Mouse (Mus musculus) ES-E14 (cell line): ENCODE data around the gene Chpf2. TPM values are rescaled to one million over a fixed set of nuclear protein-coding genes. Genes with fewer than 3 reads are reported as not detected.
"Not testable (repeated sequence)": the region's sequence is repeated elsewhere in the genome, so short reads cannot be mapped to it uniquely, and the experiment has no call there.

Experiments used
- DNase-seq: peaks from one replicate; pipeline ENCODE4 v3.0.0-alpha.2; 2013; ENCODE audit warnings: low read depth, low spot score
- H3K27ac ChIP-seq: 2 replicates; pipeline ENCODE4 v1.5.1; 2012; ENCODE audit warnings: low read depth, mild to moderate bottlenecking, low read length, moderate library complexity, mixed read lengths; ENCODE audit not compliant: poor library complexity, insufficient read depth, severe bottlenecking
- H3K36me3 ChIP-seq: 2 replicates; pipeline ENCODE4 v1.6.1; 2012; ENCODE audit warnings: mild to moderate bottlenecking, low read length, moderate library complexity, mixed read lengths; ENCODE audit not compliant: control insufficient read depth, poor library complexity, insufficient read depth, severe bottlenecking
- H3K4me1 ChIP-seq, 2 experiments: fragments of 150-350 bp in 1 of 2; sonication (generic) in 1 of 2; 2 replicates each; pipeline ENCODE4 v1.6.1; 2012; ENCODE audit warnings: low read length in 2 of 2, mild to moderate bottlenecking in 1 of 2, mixed read lengths in 1 of 2; ENCODE audit not compliant: control insufficient read depth in 2 of 2, insufficient read depth in 2 of 2, poor library complexity in 1 of 2
- H3K4me3 ChIP-seq, 2 experiments: fragments of 150-350 bp in 1 of 2; sonication (generic) in 1 of 2; 2 replicates each; pipeline ENCODE4 v1.5.1; 2012; ENCODE audit warnings: low read length in 2 of 2, low read depth in 1 of 2, mild to moderate bottlenecking in 1 of 2, mixed read lengths in 1 of 2; ENCODE audit not compliant: insufficient read depth in 1 of 2, poor library complexity in 1 of 2, severe bottlenecking in 1 of 2
- H3K9ac ChIP-seq: 2 replicates; pipeline ENCODE4 v1.6.1; 2012; ENCODE audit warnings: low read depth, mild to moderate bottlenecking, low read length, mixed read lengths; ENCODE audit not compliant: poor library complexity, insufficient read depth, severe bottlenecking
- H3K9me3 ChIP-seq: fragments of 150-350 bp; sonication (generic); 2 replicates; pipeline ENCODE4 v1.6.1; 2012; ENCODE audit warnings: low read depth, mild to moderate bottlenecking, low read length; ENCODE audit not compliant: control insufficient read depth, insufficient read depth
- CHD2 ChIP-seq: IDR thresholded peaks from 2 replicates; pipeline ENCODE4 v1.6.1; 2014; ENCODE audit warnings: mild to moderate bottlenecking, low read depth, low read length, inconsistent platforms
- HCFC1 ChIP-seq: IDR thresholded peaks from 2 replicates; pipeline ENCODE4 v1.6.1; 2012; ENCODE audit warnings: low read length, inconsistent platforms, borderline replicate concordance; ENCODE audit not compliant: insufficient read depth
- MAFK ChIP-seq: IDR thresholded peaks from 2 replicates; pipeline ENCODE4 v1.6.1; 2014; ENCODE audit warnings: mild to moderate bottlenecking, low read depth, low read length, inconsistent platforms; ENCODE audit not compliant: insufficient read depth
- ZC3H11A ChIP-seq: IDR thresholded peaks from 2 replicates; pipeline ENCODE4 v1.6.1; 2012; ENCODE audit warnings: low read depth, mild to moderate bottlenecking, inconsistent platforms, low read length, borderline replicate concordance
- ZNF384 ChIP-seq: IDR thresholded peaks from 2 replicates; pipeline ENCODE4 v1.6.1; 2012; ENCODE audit warnings: low read depth, low read length, inconsistent platforms
- in situ Hi-C, 2 experiments: fragments of 600-800 bp; cut with MboI; formaldehyde crosslinking; loops; one replicate each; pipeline ENCODE4 v1.15.1; 2025; ENCODE audit warnings: low sequenced_read_pairs in 2 of 2, inconsistent platforms in 1 of 2; ENCODE audit not compliant: unreplicated experiment in 2 of 2
- total RNA-seq: library from RNA; depleted of rRNA; stranded (reverse); fragments of 300-350 nt; gene quantifications from 2 replicates; pipeline ENCODE4 v1.2.3, GENCODE M21; 2012

Gene Chpf2
- total RNA-seq, 1 experiment: 23.7 TPM

GRCm38 (mm10) chr5:24553621-24554244 lies 32.8 kb upstream of the Chpf2 start:
- Histone ChIP-seq H3K9ac (no peak overlapping the region), H3K4me1 (peaks cover 4 to 9% of the 10 kb centered on the region in 2 experiments; a peak in 2 of 4 replicates), H3K4me3 (no peak overlapping the region), H3K36me3 (no peaks in the 10 kb centered on the region), H3K27ac (no peak overlapping the region), H3K9me3 (no peaks in the 10 kb centered on the region)
- DNase-seq: no peak
- no peak for TF ChIP-seq MAFK
- TF ChIP-seq ZNF384: no peak
- TF ChIP-seq CHD2: no peak
- TF ChIP-seq HCFC1: no peak
- no peak for TF ChIP-seq ZC3H11A
- in situ Hi-C loops: no loop called here

DNA sequence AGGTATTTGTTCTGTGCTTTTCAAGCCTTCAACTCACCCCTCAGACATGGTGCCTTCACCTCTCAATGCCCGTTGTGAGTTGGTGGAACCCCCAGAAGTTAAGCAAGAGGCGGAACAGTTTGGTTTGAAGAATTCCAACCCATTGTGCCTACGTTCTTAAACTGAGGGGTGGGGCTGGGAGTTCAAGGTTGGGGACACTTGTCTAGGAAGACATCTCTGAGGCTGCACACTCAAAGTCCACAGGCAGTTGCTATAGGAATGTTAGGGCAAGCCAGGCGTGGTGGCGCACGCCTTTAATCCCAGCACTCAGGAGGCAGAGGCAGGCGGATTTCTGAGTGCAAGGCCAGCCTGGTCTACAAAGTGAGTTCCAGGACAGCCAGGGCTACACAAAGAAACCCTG lies 31.2 kb upstream of the Chpf2 start:
- H3K9ac ChIP-seq, DNase-seq, in situ Hi-C loops, H3K4me1 ChIP-seq, H3K4me3 ChIP-seq, H3K27ac ChIP-seq, H3K9me3 ChIP-seq, H3K36me3 ChIP-seq: not testable (repeated sequence)

- DNase-seq: no peak
- no peak within 1 kb of the TSS for H3K4me3 ChIP-seq
- H3K27ac ChIP-seq: no peak within 1 kb of the TSS
- peaks cover 2 to 3% of the 10 kb centered on the region in 2 experiments; a peak in 2 of 4 replicates for H3K4me1 ChIP-seq
- no peak for TF ChIP-seq ZNF384
- no peak for TF ChIP-seq ZC3H11A
- TF ChIP-seq MAFK: no peak
- TF ChIP-seq CHD2: no peak
- no peak for TF ChIP-seq HCFC1
- H3K9me3 ChIP-seq: no peaks in the 10 kb centered on the region
- no peaks in the 10 kb centered on the region for H3K36me3 ChIP-seq
- H3K9ac ChIP-seq: no peak within 1 kb of the TSS
- in situ Hi-C loops: no loop called here
These were observed 29.8 kb upstream of the Chpf2 start, which contains the start of gene 4931409K22Rik for GRCm38 (mm10) chr5:24556709-24557108. Gene 4931409K22Rik (minus strand): TSS chr5:24556809.

DNA sequence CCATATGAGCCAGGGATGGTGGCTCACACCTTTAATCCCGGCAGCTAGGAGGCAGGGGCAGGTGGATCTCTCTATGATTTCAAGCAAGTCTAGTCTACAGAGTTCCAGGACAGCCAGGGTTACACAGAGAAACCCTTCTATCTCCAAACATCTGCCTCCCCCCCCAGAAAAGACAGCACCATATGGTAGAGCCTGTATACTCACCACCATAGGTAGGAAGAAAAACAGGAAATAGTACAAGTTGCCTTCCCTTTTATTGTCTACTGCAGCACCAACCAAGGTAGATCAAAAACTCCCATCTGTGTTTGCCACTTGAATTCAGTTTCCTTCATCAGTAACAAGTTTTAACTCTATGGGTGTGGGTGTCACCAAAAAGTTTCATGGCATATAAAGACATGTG lies 10.6 kb upstream of the Chpf2 start:
- peaks cover 39% of the 10 kb centered on the region for H3K36me3 ChIP-seq

GRCm38 (mm10) chr5:24576801-24577182 lies 9.7 kb upstream of the Chpf2 start:
- peak overlapping the region; percentile 54; the same call in 1 of the 2 replicates for H3K27ac ChIP-seq
- no peaks in the 10 kb centered on the region for H3K9me3 ChIP-seq
- TF ChIP-seq ZC3H11A (no peak), HCFC1 (no peak), MAFK (no peak)
- H3K4me1 ChIP-seq: peaks cover 0 to 2% of the 10 kb centered on the region in 2 experiments; a peak in 1 of 4 replicates
- no peak for DNase-seq
- peak overlapping the region; percentile 93 for H3K9ac ChIP-seq
- peak overlapping the region; percentile 86 to 92 for H3K4me3 ChIP-seq
- in situ Hi-C loops: no loop called here
- peaks cover 34% of the 10 kb centered on the region for H3K36me3 ChIP-seq

More for the DNA sequence above, 10.6 kb upstream of the Chpf2 start:
- Histone ChIP-seq H3K4me3 (peak overlapping the region in 1 of 2 experiments; percentile 86; a peak in 2 of 4 replicates), H3K4me1 (peaks cover 0 to 2% of the 10 kb centered on the region in 2 experiments; a peak in 1 of 4 replicates), H3K9me3 (no peaks in the 10 kb centered on the region), H3K9ac (peak overlapping the region; percentile 93; the same call in 1 of the 2 replicates), H3K27ac (no peak overlapping the region)
- TF ChIP-seq CHD2 (no peak), ZC3H11A (no peak), ZNF384 (no peak), MAFK (no peak), HCFC1 (no peak)
- DNase-seq: no peak
- in situ Hi-C loops: no loop called here
